In genomic region chr8:88010566-88010965, GRCm38 (mm10) we compare ENCODE assay signal across 10 mouse cellular contexts. TPM values are rescaled to one million over a fixed set of nuclear protein-coding genes. Genes with fewer than 3 reads are reported as not detected.
DNase-seq lines count a peak whose midpoint lies in the region; ATAC-seq and TF ChIP-seq lines count a peak whose summit lies in the region.
"Had no signal": no experiment of that assay in that cellular context is flagged by ENCODE, and none has a peak within 500 bp of the region (broad histone marks: within the 10 kb centered on the region; RNA-seq: fewer than 3 reads in every experiment).

No protein-coding gene starts in this region.

- no peak overlapping the region for H3K27ac ChIP-seq in hindbrain, embryonic 11.5 days (ENCODE audit: low read depth, low read length)
- H3K27ac ChIP-seq in hindbrain, embryonic 14.5 days: no peak overlapping the region
- H3K27ac ChIP-seq in ES-E14 (ENCODE audit: insufficient read depth, low read depth, low read length, poor library complexity, severe bottlenecking): no peak overlapping the region
- no peak overlapping the region for H3K27ac ChIP-seq in cortical plate, adult 2 months (ENCODE audit: insufficient read depth, low read length)
- peak overlapping the region; percentile 61; the same call in 1 of the 2 replicates for H3K27ac ChIP-seq in heart, embryonic 15.5 days
- no peak overlapping the region for H3K27ac ChIP-seq in midbrain, embryonic 14.5 days (replicated peaks; ENCODE audit: low read depth, low read length)
- H3K27ac ChIP-seq: neural tube, embryonic 12.5 days had no signal

- in situ Hi-C loops in ES-E14 (cut with MboI; ENCODE audit: low sequenced_read_pairs in 2 of 2, unreplicated experiment in 2 of 2): loop anchor here in 1 of 2 experiments (25.0 kb wide), 1 partner anchor 423 kb away; no protein-coding TSS in a partner anchor

- intact Hi-C loops in left cerebral cortex, postnatal 10 days (cut with DNase I): loop anchor here (10.0 kb wide), 1 partner anchor 296 kb away; no protein-coding TSS in a partner anchor

- H3K9me3 ChIP-seq in hindbrain, embryonic 11.5 days (ENCODE audit: control insufficient read depth, low read length): no peaks in the 10 kb centered on the region
- no peaks in the 10 kb centered on the region for H3K9me3 ChIP-seq in hindbrain, embryonic 14.5 days (ENCODE audit: control insufficient read depth, low read length)
- H3K9me3 ChIP-seq in ES-E14 (ENCODE audit: control insufficient read depth, insufficient read depth, low read depth, low read length): no peaks in the 10 kb centered on the region
- H3K9me3 ChIP-seq in heart, embryonic 15.5 days (replicated peaks): no peaks in the 10 kb centered on the region
- no peaks in the 10 kb centered on the region for H3K9me3 ChIP-seq in midbrain, embryonic 14.5 days (ENCODE audit: control insufficient read depth, low read length)
- H3K9me3 ChIP-seq: neural tube, embryonic 12.5 days had no signal

- TF ChIP-seq POLR2A in cortical plate, adult 2 months (IDR thresholded peaks at IDR 0.05; ENCODE audit: extremely low read depth, insufficient read depth, low read length): no peak

- H3K4me2 ChIP-seq in hindbrain, embryonic 11.5 days (replicated peaks; ENCODE audit: low read depth, low read length): no peak overlapping the region
- no peak overlapping the region for H3K4me2 ChIP-seq in hindbrain, embryonic 14.5 days (replicated peaks)
- H3K4me2 ChIP-seq in heart, embryonic 15.5 days: no peak overlapping the region
- H3K4me2 ChIP-seq in midbrain, embryonic 14.5 days (ENCODE audit: low read length): no peak overlapping the region
- H3K4me2 ChIP-seq: neural tube, embryonic 12.5 days had no signal

- H3K27me3 ChIP-seq in hindbrain, embryonic 11.5 days (ENCODE audit: control insufficient read depth, insufficient read depth, low read length): no peaks in the 10 kb centered on the region
- no peaks in the 10 kb centered on the region for H3K27me3 ChIP-seq in hindbrain, embryonic 14.5 days (ENCODE audit: control insufficient read depth, insufficient read depth, low read length)
- H3K27me3 ChIP-seq in heart, embryonic 15.5 days: no peaks in the 10 kb centered on the region; the same call in 1 of the 2 replicates
- no peaks in the 10 kb centered on the region for H3K27me3 ChIP-seq in midbrain, embryonic 14.5 days (ENCODE audit: control insufficient read depth, insufficient read depth, low read length)
- H3K27me3 ChIP-seq: neural tube, embryonic 12.5 days had no signal

- 40% methylated on average over 3 of the region's 3 CpGs for WGBS in hindbrain, embryonic 11.5 days
- 52% methylated on average over 3 of the region's 3 CpGs for WGBS in hindbrain, embryonic 14.5 days
- WGBS in heart, embryonic 15.5 days: 22% methylated on average over 3 of the region's 3 CpGs
- 41% methylated on average over 3 of the region's 3 CpGs for WGBS in midbrain, embryonic 14.5 days

- no peak overlapping the region for H3K9ac ChIP-seq in hindbrain, embryonic 11.5 days (ENCODE audit: low read depth, low read length)
- H3K9ac ChIP-seq in hindbrain, embryonic 14.5 days: no peak overlapping the region
- H3K9ac ChIP-seq in ES-E14 (ENCODE audit: insufficient read depth, low read depth, low read length, poor library complexity, severe bottlenecking): no peak overlapping the region
- H3K9ac ChIP-seq in heart, embryonic 15.5 days: no peak overlapping the region
- H3K9ac ChIP-seq in midbrain, embryonic 14.5 days (replicated peaks; ENCODE audit: low read length): no peak overlapping the region
- H3K9ac ChIP-seq: neural tube, embryonic 12.5 days had no signal

- peak; percentile 37 for DNase-seq in hindbrain, embryonic 11.5 days (ENCODE audit: low spot score)
- no peak for DNase-seq in hindbrain, embryonic 14.5 days (ENCODE audit: low spot score)
- peak; percentile 16 for DNase-seq in ES-E14 (ENCODE audit: low read depth, low spot score)
- DNase-seq in left cerebral cortex, postnatal 10 days (ENCODE audit: extremely low spot score in 1 of 2, low spot score in 2 of 2): peak; percentile 4 to 79
- DNase-seq in midbrain, embryonic 14.5 days: peak; percentile 49

- no peak overlapping the region for H3K4me3 ChIP-seq in hindbrain, embryonic 11.5 days (ENCODE audit: low read depth, low read length)
- H3K4me3 ChIP-seq in hindbrain, embryonic 14.5 days (replicated peaks; ENCODE audit: low read length): no peak overlapping the region
- H3K4me3 ChIP-seq in ES-E14 (ENCODE audit: insufficient read depth in 1 of 2, low read depth in 1 of 2, low read length in 2 of 2, poor library complexity in 1 of 2, severe bottlenecking in 1 of 2): no peak overlapping the region
- no peak overlapping the region for H3K4me3 ChIP-seq in cortical plate, adult 2 months (ENCODE audit: insufficient read depth, low read length)
- H3K4me3 ChIP-seq in heart, embryonic 15.5 days: no peak overlapping the region
- H3K4me3 ChIP-seq in midbrain, embryonic 14.5 days (replicated peaks; ENCODE audit: low read depth, low read length): no peak overlapping the region
- H3K4me3 ChIP-seq: neural tube, embryonic 12.5 days had no signal

- no peaks in the 10 kb centered on the region for H3K36me3 ChIP-seq in hindbrain, embryonic 11.5 days (ENCODE audit: control insufficient read depth, insufficient read depth, low read length)
- H3K36me3 ChIP-seq in hindbrain, embryonic 14.5 days (replicated peaks; ENCODE audit: control insufficient read depth, insufficient read depth): no peaks in the 10 kb centered on the region
- H3K36me3 ChIP-seq in ES-E14 (ENCODE audit: control insufficient read depth, insufficient read depth, low read length, poor library complexity, severe bottlenecking): no peaks in the 10 kb centered on the region
- no peaks in the 10 kb centered on the region for H3K36me3 ChIP-seq in heart, embryonic 15.5 days
- H3K36me3 ChIP-seq in midbrain, embryonic 14.5 days (ENCODE audit: control insufficient read depth, insufficient read depth, low read length): no peaks in the 10 kb centered on the region
- H3K36me3 ChIP-seq: neural tube, embryonic 12.5 days had no signal

- ATAC-seq in hindbrain, embryonic 11.5 days (ENCODE audit: low FRiP score): no peak
- no peak for ATAC-seq in hindbrain, embryonic 14.5 days (ENCODE audit: low FRiP score)
- peak; percentile 28; the same call in 1 of the 2 replicates for ATAC-seq in heart, embryonic 15.5 days (replicated peaks; ENCODE audit: insufficient number of reproducible peaks, insufficient read depth, low FRiP score, low read depth)
- ATAC-seq in midbrain, embryonic 14.5 days (ENCODE audit: low FRiP score, low TSS enrichment): no peak
- ATAC-seq in megakaryocyte progenitor cell, adult 5-6 weeks (replicated peaks; ENCODE audit: poor library complexity): no peak
- ATAC-seq: Patski had no signal

- no peaks in the 10 kb centered on the region for H3K4me1 ChIP-seq in hindbrain, embryonic 11.5 days (replicated peaks; ENCODE audit: control insufficient read depth, insufficient read depth, low read length)
- H3K4me1 ChIP-seq in hindbrain, embryonic 14.5 days (replicated peaks; ENCODE audit: control insufficient read depth, insufficient read depth, low read length): peaks cover 12% of the 10 kb centered on the region
- peaks cover 0 to 18% of the 10 kb centered on the region in 2 experiments; a peak in 2 of 4 replicates for H3K4me1 ChIP-seq in ES-E14 (ENCODE audit: control insufficient read depth in 2 of 2, insufficient read depth in 2 of 2, low read length in 2 of 2, poor library complexity in 1 of 2)
- H3K4me1 ChIP-seq in cortical plate, adult 2 months (ENCODE audit: control insufficient read depth, insufficient read depth, low read length): no peaks in the 10 kb centered on the region
- H3K4me1 ChIP-seq in heart, embryonic 15.5 days (replicated peaks): peaks cover 6% of the 10 kb centered on the region; the same call in 1 of the 2 replicates
- H3K4me1 ChIP-seq in midbrain, embryonic 14.5 days (ENCODE audit: control insufficient read depth, insufficient read depth, low read length): peaks cover 15% of the 10 kb centered on the region

- TF ChIP-seq CTCF in cortical plate, adult 2 months (IDR thresholded peaks at IDR 0.05; ENCODE audit: extremely low read depth, insufficient read depth, low read length): peak; percentile 50

TF ChIP-seq in ES-E14, 5 proteins besides CTCF, POLR2A, EP300 and RAD21:
- TF ChIP-seq ZC3H11A (IDR thresholded peaks at IDR 0.05; ENCODE audit: borderline replicate concordance, low read depth, low read length) (peak; percentile 17; the same call in 1 of the 2 replicates), MAFK (IDR thresholded peaks at IDR 0.05; ENCODE audit: insufficient read depth, low read depth, low read length) (no peak)

RNA-seq across cellular contexts. Expression of gene Zfp423, which starts 51.2 kb away (rescaled TPM):
- polyA plus RNA-seq in hindbrain, embryonic 11.5 days (2014; fragmentation: Nextera tagmentation; extraction: Ambion mirVana): 43.3 and 49.5 TPM in 2 replicates
- polyA plus RNA-seq in hindbrain, embryonic 14.5 days (2014; fragmentation: Nextera tagmentation; extraction: Ambion mirVana): 42.3 and 45.6 TPM in 2 replicates
- 21.4 and 23.2 TPM in 2 replicates for total RNA-seq in ES-E14 (2012; rRNA removed)
- 13.8 and 15.1 TPM in 2 replicates for polyA plus RNA-seq in cortical plate, adult 2 months (2012; rRNA removed)
- 3.6 and 6.6 TPM in 2 replicates for polyA plus RNA-seq in heart, embryonic 15.5 days (2015; fragmentation: Nextera tagmentation; extraction: Ambion mirVana)
- total RNA-seq in left cerebral cortex, postnatal 10 days (2021): 10 to 100 TPM; 18.2 to 26.0 TPM
- polyA plus RNA-seq in midbrain, embryonic 14.5 days (2014; fragmentation: Nextera tagmentation; extraction: Ambion mirVana): 44.0 and 63.0 TPM in 2 replicates
- total RNA-seq in megakaryocyte progenitor cell, adult 5-6 weeks (2015): not detected in 2 replicates
- total RNA-seq in megakaryocyte progenitor cell, adult 5-6 weeks (2017): not detected in 2 replicates
